Mouse (Mus musculus): Measurements from ENCODE around the gene Itga10.

GRCm38 (mm10) chr3:96692506-96692905 is 47.1 kb downstream of the Itga10 start:
- TF ChIP-seq CTCF (IDR thresholded peaks at IDR 0.05; ENCODE audit: extremely low read depth, insufficient read depth, insufficient read length, insufficient replicate concordance) (no peak), POLR2A (IDR thresholded peaks at IDR 0.05; ENCODE audit: low read depth, low read length) (no peak)
